Mouse (Mus musculus) heart, embryonic 11.5 days (tissue): ENCODE results near the gene Mpp1. TPM values are rescaled to one million over a fixed set of nuclear protein-coding genes. Genes with fewer than 3 reads are reported as not detected.

ENCODE experiments used
- polyA plus RNA-seq: library from polyadenylated mRNA; unstranded; fragments of >200 nt; fragmentation: Nextera tagmentation; extraction: Ambion mirVana; gene quantifications from 2 replicates; pipeline ENCODE4 v1.2.1, GENCODE M21; 2014

Mpp1 gene
- polyA plus RNA-seq, 1 experiment from 2014 or later: 22.3 TPM

Other genes with a start within 250 kb of the Mpp1 start
- gene Gab3, start 45.6 kb downstream of the Mpp1 start, polyA plus RNA-seq: 1.8 and 1.9 TPM in 2 replicates
- 74.0 and 79.2 TPM in 2 replicates for gene Dkc1, start 35.2 kb downstream of the Mpp1 start, polyA plus RNA-seq
- gene Smim9, start 32.8 kb upstream of the Mpp1 start, polyA plus RNA-seq: not detected in 2 replicates